Mouse (Mus musculus): Measurements from ENCODE around the gene Fam83d.
A peak's percentile ranks its signal among the peaks of the same experiment; 100 is the strongest.
"Not testable (repeated sequence)": the region's sequence is repeated elsewhere in the genome, so short reads cannot be mapped to it uniquely, and the experiment has no call there.

Gene Fam83d

DNA sequence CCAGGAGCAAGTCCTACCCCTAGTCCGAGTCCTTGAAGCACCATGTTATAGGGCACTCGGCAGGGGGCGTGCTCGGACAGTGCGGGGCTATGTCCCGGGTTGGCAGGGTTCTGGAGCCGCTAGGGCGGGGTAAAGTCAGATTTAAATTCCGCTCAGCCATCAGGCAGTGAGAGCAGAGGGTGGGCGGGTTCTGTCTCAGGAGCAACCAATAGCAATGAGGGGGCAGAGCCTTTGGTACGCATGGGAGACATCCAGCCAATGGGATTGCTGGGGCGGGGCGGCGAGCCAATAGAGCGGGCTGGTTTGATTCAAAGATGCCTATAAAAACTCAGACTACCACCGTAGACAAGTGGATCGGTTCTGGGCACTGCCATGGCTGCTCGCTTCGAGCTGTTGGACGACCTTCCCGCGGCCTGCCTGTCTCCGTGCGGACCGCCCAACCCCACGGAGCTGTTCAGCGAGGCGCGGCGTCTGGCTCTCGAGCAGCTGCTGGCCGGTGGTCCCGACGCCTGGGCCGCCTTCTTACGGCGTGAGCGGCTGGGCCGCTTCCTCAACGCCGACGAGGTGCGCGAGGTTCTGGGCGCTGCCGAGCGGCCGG lies at the start of gene Fam83d:
Gene Fam83d, plus strand, starts transcription at position 352 of the 598 bp plus-strand sequence.
- DNase-seq (ENCODE audit: low spot score in 2 of 2), result peak; percentile 91 to 98

DNA sequence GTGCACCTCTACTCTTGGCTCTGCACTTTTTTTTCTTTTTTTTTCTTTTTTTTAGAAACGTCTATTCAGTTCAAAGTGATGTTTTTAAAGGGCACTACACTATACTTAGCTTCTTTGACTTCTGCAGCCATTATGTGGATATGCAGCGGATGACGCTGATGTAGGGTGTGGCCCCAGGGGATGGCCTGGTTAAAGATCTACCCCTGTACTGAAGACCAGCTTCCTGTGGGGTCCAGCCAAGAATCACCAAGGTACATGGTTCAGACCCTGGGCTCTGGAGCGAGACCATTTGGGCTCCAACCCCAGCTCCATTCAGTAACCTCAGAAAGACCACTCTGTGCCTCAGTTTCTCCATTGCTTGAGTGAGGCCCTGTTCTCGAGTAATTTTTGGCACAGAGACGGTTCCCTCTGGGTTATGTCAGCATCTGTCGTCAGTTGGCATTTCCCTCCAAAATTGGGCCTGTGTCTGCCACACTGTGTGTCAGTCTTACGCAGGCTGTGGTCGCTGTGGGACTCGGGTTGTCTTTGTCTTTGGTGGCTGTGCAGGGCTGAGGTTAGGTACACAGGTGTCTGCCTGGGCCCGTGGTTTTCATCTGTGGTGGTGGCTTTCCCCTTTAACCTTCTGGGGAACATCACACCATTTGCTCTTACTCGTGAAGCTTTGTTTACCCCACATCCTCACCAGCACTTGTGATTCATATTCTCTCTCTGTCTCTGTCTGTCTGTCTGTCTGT lies 48.9 kb upstream of the Fam83d start:
- DNase-seq (ENCODE audit: low spot score in 2 of 2), result peak in 1 of 2 experiments; percentile 52

DNA sequence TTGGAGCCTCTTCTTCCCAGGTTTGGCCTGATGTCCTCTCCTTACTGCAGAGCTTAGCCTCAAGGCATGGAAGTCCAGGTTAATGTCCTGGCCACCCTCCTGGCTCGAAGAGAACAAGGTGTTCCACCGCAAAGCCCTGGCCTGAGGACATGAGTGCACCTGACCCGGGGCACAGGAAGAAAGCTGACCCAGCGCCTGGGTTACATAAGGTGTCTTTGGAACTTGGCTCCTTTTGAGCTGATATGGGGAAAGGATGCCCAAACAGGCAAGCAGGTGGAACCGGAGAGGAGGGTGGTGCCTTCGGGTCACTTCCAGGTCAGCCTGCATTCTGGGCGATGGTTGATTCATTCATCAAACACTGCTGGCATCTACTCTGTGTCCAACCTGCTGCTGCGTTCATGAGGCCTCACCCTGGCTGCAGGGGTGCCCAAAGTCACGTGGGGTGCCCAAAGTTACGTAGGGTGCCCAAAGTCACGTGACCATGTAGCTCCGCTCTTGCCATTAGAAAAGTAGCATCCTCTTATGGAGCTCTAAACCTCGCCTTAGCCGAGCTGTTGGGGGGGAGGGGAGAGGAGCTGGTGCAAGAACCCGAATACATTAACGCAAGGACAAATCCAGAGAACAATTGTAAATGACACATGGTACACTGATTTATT lies 47.0 kb upstream of the Fam83d start:
- DNase-seq (ENCODE audit: low spot score in 2 of 2), result no peak

DNA sequence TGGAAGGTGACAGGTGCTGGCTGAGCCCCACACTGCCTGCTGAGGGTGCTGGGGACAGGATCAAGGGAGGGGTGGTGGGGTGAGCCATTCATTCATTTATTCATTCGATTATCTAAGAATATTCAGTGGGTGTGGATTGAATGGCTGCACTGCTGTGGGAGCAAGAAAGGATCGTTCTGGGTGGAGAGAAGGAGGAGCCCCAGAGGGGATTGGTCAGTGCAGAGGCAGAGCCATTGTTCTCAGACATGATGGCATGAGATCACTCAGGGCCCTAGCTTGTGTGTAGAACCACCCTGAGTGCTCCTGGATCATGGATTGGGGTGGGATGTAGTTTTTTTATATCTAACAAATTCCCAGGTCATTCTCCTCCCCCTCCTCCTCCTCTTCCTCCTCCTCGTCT lies 46.4 kb upstream of the Fam83d start:
- no peak for DNase-seq (ENCODE audit: low spot score in 2 of 2)

DNA sequence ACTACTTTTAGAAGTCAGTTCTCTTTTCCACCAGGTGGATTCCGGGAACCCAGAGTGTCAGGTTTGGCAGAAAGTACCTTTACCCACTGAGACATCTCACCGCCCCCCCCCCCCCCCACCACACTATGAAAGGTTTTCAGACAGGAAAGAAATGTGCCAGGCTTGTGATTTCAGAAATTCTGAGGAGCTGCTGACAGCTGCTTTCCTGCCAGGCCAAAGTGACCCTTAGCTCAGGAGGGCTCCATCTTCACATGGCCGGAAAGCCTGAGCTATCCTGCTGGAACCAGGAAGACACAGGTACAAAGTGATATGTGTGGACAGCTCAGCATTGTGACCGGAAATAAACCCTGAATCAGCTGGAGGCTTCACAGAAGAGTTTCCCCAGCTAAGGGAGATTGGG lies 45.8 kb upstream of the Fam83d start:
- DNase-seq (ENCODE audit: low spot score in 2 of 2), result no peak

DNA sequence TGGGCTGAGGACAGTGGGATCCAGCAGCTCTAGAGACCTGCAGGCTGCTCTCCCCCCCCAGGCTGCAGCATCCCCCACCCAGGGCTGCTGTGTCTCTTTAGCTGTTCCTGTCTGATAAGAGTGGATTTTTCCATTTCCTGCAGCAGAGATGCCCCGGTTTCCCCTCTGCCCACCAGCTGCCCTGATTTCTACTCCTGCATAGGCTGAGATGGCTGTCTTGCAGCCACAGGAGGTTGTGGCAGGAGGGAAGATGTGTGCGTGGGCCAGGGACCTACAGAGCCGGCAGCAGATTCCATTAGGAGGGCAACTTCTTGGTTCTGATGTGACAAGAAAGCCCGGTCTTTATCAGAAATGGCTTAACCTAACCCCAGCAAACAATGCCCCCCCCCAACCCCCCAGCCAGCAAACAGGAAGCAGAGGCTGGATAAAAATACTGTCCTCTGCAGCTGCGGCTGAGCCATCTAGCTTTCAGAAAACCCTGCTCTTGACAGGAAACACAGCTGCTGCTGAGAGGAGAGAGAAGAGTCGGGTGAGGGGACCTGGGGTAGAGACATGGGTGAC lies 44.8 kb upstream of the Fam83d start:
- DNase-seq (ENCODE audit: low spot score in 2 of 2), result peak in 1 of 2 experiments; percentile 63

DNA sequence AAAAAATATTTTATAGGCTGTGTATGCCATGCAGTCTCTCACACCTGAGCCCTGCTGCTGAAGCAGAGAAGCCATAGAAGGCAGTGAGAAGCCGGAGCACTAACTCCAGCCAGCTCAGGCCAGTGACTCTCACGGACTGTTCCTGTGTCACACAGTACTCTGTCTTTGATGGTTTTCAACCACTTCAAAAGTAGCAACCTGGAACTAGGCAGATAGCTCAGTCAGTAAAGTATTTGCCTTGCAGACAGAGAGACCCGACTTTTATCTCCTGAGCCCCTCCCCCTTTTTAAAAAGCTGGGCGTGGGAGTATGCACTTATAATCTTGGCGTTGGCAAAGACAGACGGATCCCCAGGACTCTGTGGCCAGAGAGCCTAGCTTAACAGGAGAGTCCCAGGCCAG lies 44.1 kb upstream of the Fam83d start:
- DNase-seq (ENCODE audit: low spot score in 2 of 2), result no peak

DNA sequence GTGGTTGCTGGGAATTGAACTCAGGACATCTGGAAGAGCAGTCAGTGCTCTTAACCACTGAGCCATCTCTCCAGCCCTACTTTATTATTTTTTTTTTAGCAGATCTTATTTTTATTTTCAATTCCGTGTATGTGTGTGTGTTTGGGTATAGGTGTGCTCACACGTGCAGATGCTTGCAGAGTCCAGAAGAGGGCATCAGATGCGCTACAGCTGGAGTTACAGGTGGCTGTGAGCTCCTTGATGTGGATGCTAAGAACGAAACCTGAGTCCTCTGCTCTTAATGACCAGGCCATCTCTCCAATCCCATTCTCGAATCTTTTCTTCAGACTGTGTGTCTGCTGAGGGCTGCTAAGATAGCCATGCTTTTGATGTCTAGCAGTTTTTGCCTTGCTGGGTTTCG lies 41.6 kb upstream of the Fam83d start:
- DNase-seq (ENCODE audit: low spot score in 2 of 2), result no peak

DNA sequence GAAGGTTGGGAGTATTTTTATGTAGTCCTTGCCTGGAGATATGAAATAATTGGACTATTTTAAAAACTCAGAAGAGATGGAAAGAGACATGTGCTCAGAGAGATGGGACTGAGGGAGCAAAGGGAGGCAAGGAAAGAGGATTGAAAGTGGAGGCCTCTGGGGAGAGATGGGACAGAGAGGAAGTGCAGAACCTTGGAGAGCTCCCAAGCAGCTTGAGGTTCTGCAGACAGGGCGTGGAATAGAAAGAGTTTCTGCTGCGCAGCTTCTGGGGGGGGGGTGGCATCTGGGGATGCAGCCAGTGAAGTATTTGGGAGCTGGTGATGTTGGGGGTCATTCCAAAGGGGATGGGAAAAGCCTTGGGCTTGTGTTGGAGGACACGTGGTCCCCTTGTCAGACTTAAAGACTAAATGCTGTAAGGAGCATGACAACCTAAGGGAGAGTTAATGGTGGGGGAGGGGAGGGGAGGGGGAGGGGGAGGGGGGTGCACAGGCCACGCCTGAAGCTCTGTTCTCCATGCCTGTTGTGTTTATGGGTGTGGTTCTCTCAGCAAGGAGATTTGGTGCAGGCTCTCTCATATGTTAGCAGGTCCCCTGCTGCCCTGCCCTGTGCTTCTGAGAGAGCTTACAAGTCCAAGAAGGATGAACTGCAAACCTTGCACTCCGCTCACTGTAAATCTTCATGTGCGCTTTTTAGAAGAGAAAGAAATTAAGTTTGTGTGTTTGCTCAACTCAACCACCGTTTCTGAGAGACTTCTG lies 39.7 kb upstream of the Fam83d start:
- no peak for DNase-seq (ENCODE audit: low spot score in 2 of 2)

DNA sequence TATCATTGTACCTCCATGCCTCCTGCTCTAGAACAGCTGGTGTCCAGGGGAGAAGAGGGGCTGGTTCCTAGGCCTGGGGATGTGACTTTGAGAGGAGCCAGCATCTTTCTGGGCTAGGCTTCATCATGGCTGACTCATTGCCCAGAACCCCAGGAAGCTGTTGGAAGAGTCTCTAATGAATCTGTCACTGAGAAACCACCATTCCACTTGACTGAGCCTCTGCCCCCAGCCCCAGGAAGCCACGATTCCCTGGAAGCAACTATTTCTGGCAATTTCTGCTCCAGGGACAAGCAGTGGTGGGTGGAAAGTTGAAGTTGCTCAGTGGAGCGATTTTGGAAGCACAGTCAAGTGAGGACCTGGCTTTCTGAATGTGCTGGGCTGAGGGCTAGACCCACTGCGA lies 37.0 kb upstream of the Fam83d start:
- DNase-seq (ENCODE audit: low spot score in 2 of 2), result no peak

DNA sequence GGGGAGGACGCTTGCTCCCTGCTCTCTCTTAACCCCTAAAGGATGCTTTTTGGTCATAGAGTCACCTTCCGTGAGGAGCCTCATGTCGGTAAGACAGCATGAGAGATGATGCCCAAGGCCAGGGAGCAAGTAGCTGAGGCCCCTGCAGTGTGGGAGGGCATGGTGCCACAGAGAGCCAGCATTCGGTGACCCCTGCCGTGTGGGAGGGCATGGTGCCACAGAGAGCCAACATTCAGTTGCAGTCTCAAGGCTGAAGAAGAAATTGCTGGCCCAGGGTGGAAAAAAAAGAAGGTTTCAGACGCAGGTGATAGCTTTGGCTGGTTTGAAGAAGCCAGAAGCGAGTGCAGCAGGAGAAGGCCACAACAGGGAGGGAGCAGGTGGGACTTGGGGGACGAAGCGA lies 35.4 kb upstream of the Fam83d start:
- DNase-seq (ENCODE audit: low spot score in 2 of 2), result no peak

DNA sequence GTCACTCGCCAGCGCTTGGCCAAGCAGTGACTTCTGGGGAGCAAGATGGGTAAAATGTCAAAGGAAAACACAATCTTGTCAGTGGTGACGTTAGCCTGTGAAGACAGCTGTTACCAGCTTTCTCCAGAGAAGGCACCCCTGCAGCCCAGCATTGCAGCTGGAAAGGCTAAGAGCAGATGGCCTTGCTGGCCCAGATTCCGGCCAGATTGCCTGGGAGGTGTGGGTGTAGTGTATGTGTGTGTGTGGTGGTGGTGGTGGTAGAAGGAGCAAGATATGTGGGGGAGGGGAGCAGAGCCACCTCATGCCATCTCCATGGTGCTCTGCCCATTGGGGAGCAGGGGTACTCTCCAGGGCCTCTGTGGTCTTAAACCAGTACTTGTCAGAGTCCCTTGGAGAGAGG lies 34.8 kb upstream of the Fam83d start:
- no peak for DNase-seq (ENCODE audit: low spot score in 2 of 2)

DNA sequence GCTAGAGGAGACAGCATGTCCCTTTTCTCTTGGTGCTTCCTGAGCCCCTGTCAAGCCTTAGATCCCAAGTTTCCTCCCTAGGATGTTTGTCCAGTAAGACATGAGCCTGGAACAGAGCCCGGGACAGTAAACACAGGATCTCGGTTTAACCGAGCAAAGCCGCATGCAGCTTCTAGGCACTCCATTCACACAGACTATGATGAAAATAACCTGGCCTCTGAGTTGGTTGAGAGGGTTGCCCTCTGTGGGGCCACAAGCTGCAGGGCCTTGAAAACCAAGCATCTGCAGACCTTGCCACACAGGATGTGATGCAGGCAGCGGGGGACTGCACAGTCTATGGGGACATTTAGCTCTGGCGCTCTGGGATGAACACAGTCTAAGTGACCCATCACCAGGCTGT lies 34.0 kb upstream of the Fam83d start:
- peak in 1 of 2 experiments; percentile 64 for DNase-seq (ENCODE audit: low spot score in 2 of 2)

DNA sequence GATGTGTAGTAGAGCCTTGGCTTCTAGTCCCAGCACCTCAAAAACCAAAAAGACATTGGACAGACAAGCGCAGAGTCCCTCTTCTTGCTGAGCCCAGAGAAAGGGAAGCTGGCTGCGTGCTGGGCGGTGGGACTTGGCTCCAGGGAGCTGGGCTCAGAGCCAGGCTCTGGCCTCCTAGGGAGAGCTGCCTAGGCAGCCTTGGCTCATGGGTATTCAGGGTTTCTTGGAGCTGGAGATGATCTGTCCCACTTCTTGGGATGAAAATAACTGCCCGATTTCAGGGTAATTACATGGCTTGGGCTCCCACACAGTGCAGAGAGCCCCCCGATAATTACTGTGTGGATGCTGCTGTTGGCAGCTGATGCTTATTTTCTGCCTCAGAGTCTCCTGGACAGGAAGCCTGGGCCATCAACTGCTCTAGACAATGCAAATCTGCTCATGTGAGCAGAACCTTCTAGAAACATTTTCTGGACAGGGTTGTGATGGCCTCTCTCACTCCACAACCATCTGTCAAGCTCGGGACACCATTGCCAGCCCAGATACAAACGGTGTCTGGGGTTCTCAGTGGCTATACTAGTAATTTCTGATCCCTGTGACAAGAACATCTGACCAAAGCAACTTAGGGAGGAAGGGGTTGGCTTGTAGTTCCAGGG lies 33.3 kb upstream of the Fam83d start:
- DNase-seq (ENCODE audit: low spot score in 2 of 2), result no peak

DNA sequence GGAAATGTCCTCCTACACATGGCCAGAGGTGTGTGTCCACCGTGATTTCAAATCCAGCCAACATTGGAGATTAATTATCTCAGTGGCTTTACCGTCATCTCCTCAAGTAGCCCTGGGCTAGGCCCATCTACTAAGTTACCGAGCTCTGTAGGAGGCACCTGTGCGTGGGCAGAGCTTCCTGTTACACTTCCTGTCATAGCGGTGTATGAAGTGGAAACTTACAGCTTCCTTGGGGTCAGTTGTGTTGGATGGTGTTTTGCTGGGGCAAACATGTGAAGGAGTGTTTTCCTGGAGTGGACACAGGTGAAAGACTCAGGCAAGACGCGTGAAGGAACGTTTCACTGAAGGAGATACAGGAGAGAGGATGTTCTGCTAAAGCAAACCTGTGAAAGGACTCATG lies 32.6 kb upstream of the Fam83d start:
- DNase-seq (ENCODE audit: low spot score in 2 of 2), result peak in 1 of 2 experiments; percentile 68

DNA sequence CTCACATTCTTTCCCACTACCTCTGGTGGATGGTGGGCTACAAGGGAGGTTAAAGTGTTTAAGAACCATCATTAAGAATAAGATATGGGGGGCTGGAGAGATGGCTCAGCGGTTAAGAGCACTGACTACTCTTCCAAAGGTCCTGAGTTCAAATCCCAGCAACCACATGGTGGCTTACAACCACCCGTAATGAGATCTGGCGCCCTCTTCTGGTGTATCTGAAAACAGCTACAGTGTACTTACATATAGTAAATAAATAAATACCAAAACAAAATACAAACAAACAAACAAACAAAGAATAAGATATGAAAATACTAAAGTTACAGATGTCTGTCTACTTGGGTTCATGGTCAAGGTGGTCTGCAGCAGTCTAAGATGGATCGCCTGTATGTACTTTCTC lies 31.6 kb upstream of the Fam83d start:
- DNase-seq (ENCODE audit: low spot score in 2 of 2), result not testable (repeated sequence)

DNA sequence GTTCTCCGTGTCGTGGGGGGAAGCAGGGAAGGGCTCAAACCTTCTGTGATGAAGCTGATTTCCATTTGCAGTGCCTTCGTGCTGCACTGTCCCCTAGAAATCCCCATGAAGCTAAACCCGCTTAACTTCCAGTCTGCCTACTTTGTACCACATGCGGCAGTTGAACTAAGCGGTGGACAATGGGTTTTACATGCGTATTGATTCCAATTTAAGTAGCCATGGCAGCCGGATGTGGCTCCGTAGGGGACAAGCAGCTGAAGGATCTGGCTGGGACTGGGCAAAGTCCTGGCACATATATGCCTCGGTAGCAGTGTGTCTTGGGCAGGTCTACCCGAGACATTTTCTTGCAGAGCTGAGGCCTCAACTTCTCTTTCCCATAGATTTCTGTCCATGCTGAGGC lies 29.3 kb upstream of the Fam83d start:
- DNase-seq (ENCODE audit: low spot score in 2 of 2), result no peak

DNA sequence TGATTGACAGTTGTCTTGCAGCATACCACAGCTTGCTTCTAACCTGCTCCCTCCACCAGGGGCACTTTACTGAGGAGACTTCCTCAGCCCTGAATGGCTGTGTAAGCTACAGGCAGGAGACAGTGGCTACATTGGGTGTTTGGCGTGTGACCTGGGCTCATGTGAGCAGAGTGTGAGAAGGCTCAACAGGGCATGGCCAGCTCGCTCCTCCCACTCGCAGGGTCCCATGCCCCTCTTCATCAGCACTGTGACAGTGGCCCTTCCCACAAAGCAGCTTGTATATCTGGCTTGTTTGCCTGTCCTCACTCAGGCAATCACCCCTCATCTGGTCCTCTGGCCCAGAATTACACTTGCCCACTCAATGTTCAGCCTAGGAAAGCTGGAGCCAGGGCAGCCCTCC lies 28.8 kb upstream of the Fam83d start:
- DNase-seq (ENCODE audit: low spot score in 2 of 2), result no peak

DNA sequence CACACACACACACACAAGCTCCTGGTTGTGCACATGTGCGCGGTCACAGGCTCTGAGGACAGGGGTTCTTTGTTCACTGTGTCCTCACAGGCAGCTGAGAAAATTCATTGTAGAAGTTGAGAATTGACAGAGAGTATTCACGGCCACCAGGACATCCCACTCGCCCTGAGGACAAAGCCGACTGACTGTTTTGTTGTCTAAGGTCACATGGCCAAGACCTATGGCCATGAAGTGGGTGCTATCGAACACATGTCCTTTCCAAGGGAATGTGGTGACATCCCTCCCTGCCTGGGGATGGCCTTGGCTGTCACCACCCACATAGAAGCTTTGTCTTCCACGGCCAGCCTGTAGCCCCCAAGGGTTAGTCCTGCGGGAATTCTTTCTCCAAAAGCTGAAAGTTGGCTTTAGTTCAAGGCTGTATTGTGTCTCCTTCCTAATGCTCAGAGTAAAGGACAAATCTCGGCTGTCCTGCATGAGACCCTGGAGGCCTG lies 26.8 kb upstream of the Fam83d start:
- no peak for DNase-seq (ENCODE audit: low spot score in 2 of 2)

DNA sequence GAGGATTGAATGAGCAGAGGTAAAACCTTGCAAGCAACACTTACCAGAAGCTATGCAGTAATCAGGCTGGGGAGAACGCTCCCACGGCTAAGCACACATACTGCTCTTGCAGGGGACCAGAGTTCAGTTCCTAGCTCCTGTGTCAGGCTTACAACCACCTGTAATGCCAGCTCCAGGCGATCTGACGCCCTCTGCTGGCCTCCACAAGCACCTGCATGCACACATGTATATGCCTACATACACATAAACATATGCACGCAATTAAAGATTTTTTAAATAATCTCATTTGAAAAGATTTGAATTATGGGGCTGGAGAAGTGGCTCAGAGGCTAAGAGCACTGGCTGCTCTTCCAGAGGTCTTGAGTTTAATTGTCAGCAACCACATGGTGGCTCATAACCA lies 25.5 kb upstream of the Fam83d start:
- DNase-seq (ENCODE audit: low spot score in 2 of 2), result no peak

DNA sequence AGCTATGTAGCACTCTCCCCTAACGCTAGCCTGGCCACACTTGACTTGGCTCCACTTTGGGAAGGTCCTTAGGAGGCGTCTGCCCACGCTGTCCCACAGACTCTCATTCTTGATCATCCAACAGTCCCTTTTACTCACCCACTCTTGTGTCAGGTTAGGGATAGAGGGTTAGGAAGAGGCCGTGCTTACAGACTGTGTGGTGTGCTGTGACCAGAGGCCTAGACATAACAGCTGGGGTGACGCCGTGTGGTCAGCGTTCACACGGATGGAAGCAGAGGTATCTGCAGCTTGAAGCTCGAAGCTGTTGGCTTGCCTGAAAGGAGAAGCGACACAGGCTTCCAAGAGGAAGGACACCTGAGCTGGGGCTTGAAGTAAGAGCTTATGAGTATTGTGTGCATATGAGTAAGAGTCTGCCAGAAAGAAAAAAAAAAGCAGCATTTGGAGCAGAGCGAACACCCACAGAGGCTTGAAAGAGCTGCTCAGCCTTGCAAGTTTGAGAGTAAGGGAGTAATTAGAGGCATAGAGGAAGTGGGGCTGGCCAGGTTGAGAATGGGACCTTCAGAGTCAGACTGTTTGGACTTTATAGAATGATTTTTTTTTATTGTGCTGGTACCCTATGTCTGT lies 24.3 kb upstream of the Fam83d start:
- DNase-seq (ENCODE audit: low spot score in 2 of 2), result no peak

Data from spleen, postnatal 10 days (tissue).